Mouse (Mus musculus): ENCODE results near the gene Rgs7. TPM values are rescaled to one million over a fixed set of nuclear protein-coding genes. Genes with fewer than 3 reads are reported as not detected.
A peak's percentile ranks its signal among the peaks of the same experiment; 100 is the strongest.

The Rgs7 gene
- total and polyA plus RNA-seq, 2 experiments from 2014 or later: 46.1 to 50.3 TPM

- no peak overlapping the region for H3K27ac ChIP-seq (ENCODE audit: low read depth, low read length)
- WGBS: 46% methylated on average over 1 of the region's 1 CpGs
- H3K9me3 ChIP-seq (ENCODE audit: low read length): no peaks in the 10 kb centered on the region
- no peak for TF ChIP-seq CTCF (IDR thresholded peaks at IDR 0.05; ENCODE audit: low read depth)
- no peak for DNase-seq
- no peak overlapping the region for H3K4me2 ChIP-seq (ENCODE audit: low read depth)
- no peak for ATAC-seq
- no peak overlapping the region for H3K4me3 ChIP-seq (ENCODE audit: low read depth, low read length)
- H3K36me3 ChIP-seq (ENCODE audit: insufficient read depth): no peaks in the 10 kb centered on the region
- no peaks in the 10 kb centered on the region for H3K27me3 ChIP-seq (ENCODE audit: insufficient read depth, low read length)
- H3K4me1 ChIP-seq (ENCODE audit: insufficient read depth): no peaks in the 10 kb centered on the region
- no peak overlapping the region for H3K9ac ChIP-seq
Measured at GRCm38 (mm10) chr1:175317264-175317663, 175.0 kb downstream of the Rgs7 start.

- Histone ChIP-seq H3K4me3 (ENCODE audit: low read depth, low read length) (no peak overlapping the region), H3K9me3 (ENCODE audit: low read length) (no peaks in the 10 kb centered on the region), H3K36me3 (ENCODE audit: insufficient read depth) (no peaks in the 10 kb centered on the region), H3K9ac (no peak overlapping the region), H3K27me3 (ENCODE audit: insufficient read depth, low read length) (no peaks in the 10 kb centered on the region), H3K27ac (ENCODE audit: low read depth, low read length) (no peak overlapping the region), H3K4me2 (ENCODE audit: low read depth) (no peak overlapping the region), H3K4me1 (ENCODE audit: insufficient read depth) (no peaks in the 10 kb centered on the region)
- ATAC-seq: peak; percentile 78
- no peak for TF ChIP-seq CTCF (IDR thresholded peaks at IDR 0.05; ENCODE audit: low read depth)
- DNase-seq: peak; percentile 24
- WGBS: 59% methylated on average over 3 of the region's 3 CpGs
Measured at GRCm38 (mm10) chr1:175307604-175308003, 184.7 kb downstream of the Rgs7 start.

GRCm38 (mm10) chr1:175300895-175301294, 191.4 kb downstream of the Rgs7 start:
- DNase-seq: no peak

GRCm38 (mm10) chr1:175300404-175300803, 191.9 kb downstream of the Rgs7 start:
- Histone ChIP-seq H3K36me3 (ENCODE audit: insufficient read depth) (no peaks in the 10 kb centered on the region), H3K4me1 (ENCODE audit: insufficient read depth) (0 out of 2 replicates have a peak, but pooled peaks cover 8% of the 10 kb centered on the region), H3K4me2 (ENCODE audit: low read depth) (no peak overlapping the region), H3K9ac (no peak overlapping the region), H3K27me3 (ENCODE audit: insufficient read depth, low read length) (no peaks in the 10 kb centered on the region), H3K4me3 (ENCODE audit: low read depth, low read length) (no peak overlapping the region), H3K27ac (ENCODE audit: low read depth, low read length) (no peak overlapping the region), H3K9me3 (ENCODE audit: low read length) (no peaks in the 10 kb centered on the region)
- no peak for TF ChIP-seq CTCF (IDR thresholded peaks at IDR 0.05; ENCODE audit: low read depth)
- ATAC-seq (no peak), DNase-seq (no peak)
- WGBS: 24% methylated on average over 3 of the region's 3 CpGs

More at GRCm38 (mm10) chr1:175300895-175301294, 191.4 kb downstream of the Rgs7 start:
- Histone ChIP-seq H3K4me2 (ENCODE audit: low read depth) (no peak overlapping the region), H3K36me3 (ENCODE audit: insufficient read depth) (no peaks in the 10 kb centered on the region), H3K9ac (no peak overlapping the region), H3K9me3 (ENCODE audit: low read length) (no peaks in the 10 kb centered on the region), H3K4me1 (ENCODE audit: insufficient read depth) (0 out of 2 replicates have a peak, but pooled peaks cover 8% of the 10 kb centered on the region), H3K27ac (ENCODE audit: low read depth, low read length) (no peak overlapping the region), H3K4me3 (ENCODE audit: low read depth, low read length) (no peak overlapping the region), H3K27me3 (ENCODE audit: insufficient read depth, low read length) (no peaks in the 10 kb centered on the region)
- no peak for TF ChIP-seq CTCF (IDR thresholded peaks at IDR 0.05; ENCODE audit: low read depth)
- 41% methylated on average over 1 of the region's 1 CpGs for WGBS
- ATAC-seq: no peak

- Histone ChIP-seq H3K27ac (ENCODE audit: low read depth, low read length) (no peak overlapping the region), H3K4me3 (ENCODE audit: low read depth, low read length) (no peak overlapping the region), H3K4me2 (ENCODE audit: low read depth) (no peak overlapping the region), H3K36me3 (ENCODE audit: insufficient read depth) (no peaks in the 10 kb centered on the region), H3K4me1 (ENCODE audit: insufficient read depth) (0 out of 2 replicates have a peak, but pooled peaks cover 8% of the 10 kb centered on the region), H3K9ac (no peak overlapping the region), H3K9me3 (ENCODE audit: low read length) (no peaks in the 10 kb centered on the region), H3K27me3 (ENCODE audit: insufficient read depth, low read length) (no peaks in the 10 kb centered on the region)
- TF ChIP-seq CTCF (IDR thresholded peaks at IDR 0.05; ENCODE audit: low read depth): 0 out of 2 replicates have a peak, but pooled peaks have one; percentile 12
- 87% methylated on average over 2 of the region's 2 CpGs for WGBS
- DNase-seq (no peak), ATAC-seq (no peak)
Measured at GRCm38 (mm10) chr1:175299603-175300397, 192.5 kb downstream of the Rgs7 start.

GRCm38 (mm10) chr1:175296906-175297305, 195.4 kb downstream of the Rgs7 start:
- DNase-seq (no peak), ATAC-seq (no peak)
- 95% methylated on average over 1 of the region's 1 CpGs for WGBS
- Histone ChIP-seq H3K4me3 (ENCODE audit: low read depth, low read length) (no peak overlapping the region), H3K9me3 (ENCODE audit: low read length) (no peaks in the 10 kb centered on the region), H3K4me2 (ENCODE audit: low read depth) (no peak overlapping the region), H3K27me3 (ENCODE audit: insufficient read depth, low read length) (no peaks in the 10 kb centered on the region), H3K4me1 (ENCODE audit: insufficient read depth) (0 out of 2 replicates have a peak, but pooled peaks cover 8% of the 10 kb centered on the region), H3K27ac (ENCODE audit: low read depth, low read length) (no peak overlapping the region), H3K36me3 (ENCODE audit: insufficient read depth) (no peaks in the 10 kb centered on the region), H3K9ac (no peak overlapping the region)
- no peak for TF ChIP-seq CTCF (IDR thresholded peaks at IDR 0.05; ENCODE audit: low read depth)

- ATAC-seq: no peak
Measured at GRCm38 (mm10) chr1:175290072-175290471, 202.2 kb downstream of the Rgs7 start.

More at GRCm38 (mm10) chr1:175290072-175290471, 202.2 kb downstream of the Rgs7 start:
- Histone ChIP-seq H3K4me1 (ENCODE audit: insufficient read depth) (no peaks in the 10 kb centered on the region), H3K27ac (ENCODE audit: low read depth, low read length) (no peak overlapping the region), H3K9me3 (ENCODE audit: low read length) (no peaks in the 10 kb centered on the region), H3K36me3 (ENCODE audit: insufficient read depth) (no peaks in the 10 kb centered on the region), H3K4me2 (ENCODE audit: low read depth) (no peak overlapping the region), H3K4me3 (ENCODE audit: low read depth, low read length) (no peak overlapping the region), H3K9ac (no peak overlapping the region), H3K27me3 (ENCODE audit: insufficient read depth, low read length) (no peaks in the 10 kb centered on the region)
- WGBS: 67% methylated on average over 1 of the region's 1 CpGs
- no peak for DNase-seq
- TF ChIP-seq CTCF (IDR thresholded peaks at IDR 0.05; ENCODE audit: low read depth): no peak

Measured in forebrain, postnatal 0 days (tissue).